Mouse (Mus musculus) gonadal fat pad, adult 2 months (tissue): ENCODE results near the gene Parp8. TPM values are rescaled to one million over a fixed set of nuclear protein-coding genes. Genes with fewer than 3 reads are reported as not detected.

Experiments
- DNase-seq: peaks from one replicate; pipeline ENCODE4 v3.0.0-alpha.2; 2012; ENCODE audit warnings: low read depth
- polyA plus RNA-seq: library from polyadenylated mRNA; depleted of rRNA; stranded (reverse); fragments of >200 nt; gene quantifications from 2 replicates; pipeline ENCODE4 v1.2.3, GENCODE M21; 2012; rRNA removed

Gene Parp8
- polyA plus RNA-seq: 15.3 TPM in 2 replicates

DNA sequence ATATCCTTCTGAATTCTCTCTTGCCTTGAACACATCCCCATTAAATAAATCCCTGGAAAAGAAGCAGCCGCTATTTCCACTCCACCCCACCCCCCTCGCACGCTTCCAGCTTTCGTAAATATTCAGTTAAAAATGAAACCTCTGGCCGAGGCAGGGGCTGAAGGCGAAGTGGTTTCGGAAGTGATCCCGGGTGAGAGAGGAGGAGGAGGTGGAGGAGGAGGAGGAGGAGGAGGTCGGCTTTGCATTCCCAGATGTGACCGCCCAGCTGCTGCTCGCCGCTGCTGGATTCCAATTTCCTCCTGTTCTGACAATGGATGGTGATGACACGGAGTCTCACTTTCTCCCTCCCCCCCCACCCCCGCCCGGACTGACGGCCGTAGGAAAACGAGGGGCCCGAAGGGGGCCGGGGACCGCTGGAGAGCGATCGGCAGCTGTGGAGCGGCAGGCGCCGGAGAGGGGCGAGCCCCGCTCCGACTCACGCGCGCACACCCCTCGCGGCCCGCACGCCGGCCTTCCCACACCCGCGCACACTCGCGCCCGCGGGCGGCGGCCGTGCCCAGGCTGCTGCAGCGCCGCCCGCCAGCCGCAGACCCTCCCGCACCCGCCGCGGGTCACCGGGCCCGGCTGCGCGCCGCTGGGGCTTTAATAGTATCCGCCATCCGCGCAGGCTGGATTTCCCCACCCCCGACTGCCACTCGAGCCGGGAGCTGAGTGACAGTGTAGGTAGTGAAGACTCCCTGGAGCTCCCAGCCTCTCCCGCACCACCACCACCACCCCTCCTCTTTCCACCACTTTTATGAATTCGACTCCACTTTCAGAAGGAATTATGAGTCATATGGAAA, at the start of gene Parp8:
Parp8 (minus strand) TSS at position 312 of the 842 bp plus-strand sequence.
- DNase-seq: no peak

DNA sequence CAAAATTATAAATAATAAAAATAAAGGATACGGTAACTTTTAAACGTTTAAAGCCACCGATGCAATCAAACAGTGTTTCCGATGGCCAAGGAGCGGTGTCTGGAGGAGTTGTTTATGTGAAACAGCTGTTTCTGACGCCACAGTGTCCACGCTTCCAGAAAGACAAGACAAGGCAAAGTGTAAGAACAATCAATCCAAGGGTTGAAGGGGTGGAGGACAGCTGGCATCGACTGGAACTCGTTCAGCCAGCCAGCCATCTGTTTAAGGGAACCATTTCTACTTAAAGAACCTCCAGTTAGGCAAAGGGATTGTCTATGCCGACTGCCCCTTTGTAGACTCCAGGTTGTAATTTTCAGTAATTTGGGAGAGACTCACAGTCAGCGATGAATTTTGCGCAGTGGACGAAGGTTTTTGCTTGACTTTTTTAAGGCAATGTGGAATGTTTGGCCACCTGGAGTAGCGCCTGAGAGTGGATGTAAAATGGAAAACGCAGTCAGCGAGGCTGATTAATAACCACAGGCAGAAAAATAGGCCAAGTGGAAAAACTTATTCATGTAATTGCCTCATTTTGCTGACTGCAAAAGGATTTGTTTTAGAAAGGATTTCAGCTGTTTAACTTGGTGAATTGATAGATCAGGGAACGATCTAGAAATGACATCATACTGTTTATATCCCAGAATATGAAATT, 37.4 kb upstream of the Parp8 start:
- no peak for DNase-seq

DNA sequence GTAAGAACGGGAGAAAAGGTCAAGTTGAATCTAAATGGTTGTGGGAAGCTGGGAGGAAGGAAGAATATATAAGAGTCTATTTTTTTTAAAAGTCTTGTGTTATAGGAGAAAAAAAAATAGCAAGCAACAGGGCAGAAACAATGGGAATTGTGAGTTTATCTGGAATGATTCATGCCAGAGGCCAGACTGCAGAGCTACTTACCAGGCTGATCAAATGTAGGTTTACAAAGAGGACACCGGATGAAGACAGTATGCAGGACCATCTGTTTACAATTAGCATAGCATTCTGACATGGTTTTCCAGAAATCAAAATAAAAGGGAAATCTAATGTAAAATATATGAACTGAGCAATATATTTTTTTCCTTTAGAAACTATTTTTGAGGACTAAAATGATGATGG, 31.1 kb upstream of the Parp8 start:
- DNase-seq: no peak

DNA sequence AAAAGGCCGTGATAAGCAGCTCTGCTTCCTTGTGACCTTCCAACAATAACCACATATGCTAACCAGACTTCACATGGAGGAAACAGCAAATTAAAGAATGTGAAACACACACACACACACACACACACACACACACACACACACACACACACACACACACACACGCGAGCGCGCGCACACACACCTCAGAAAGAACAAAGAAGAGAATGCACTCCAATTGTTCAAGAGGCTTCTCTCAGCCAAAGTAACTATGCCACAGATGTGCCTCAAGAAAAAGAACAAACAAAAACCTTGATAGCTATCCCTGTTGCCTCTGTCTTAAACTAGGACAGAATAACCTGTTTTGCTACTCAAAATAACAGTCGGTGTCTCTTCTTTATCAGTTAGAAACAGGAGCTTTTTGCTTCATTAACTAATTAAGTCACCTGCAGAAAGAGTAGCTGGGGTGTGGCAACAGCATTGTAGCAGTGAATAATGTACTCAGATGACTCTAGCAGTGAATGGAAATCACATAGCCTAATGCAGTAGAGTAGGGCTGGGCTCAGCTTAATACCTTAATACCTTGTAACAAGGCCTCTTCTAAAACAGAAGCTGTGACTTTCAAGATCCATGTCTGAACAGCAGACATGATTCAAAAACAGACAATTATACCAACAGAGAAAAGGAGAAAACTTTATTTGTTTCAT, 29.6 kb upstream of the Parp8 start:
- no peak for DNase-seq

- no peak for DNase-seq
These were observed 27.4 kb upstream of the Parp8 start for GRCm38 (mm10) chr13:117052748-117053147.

DNA sequence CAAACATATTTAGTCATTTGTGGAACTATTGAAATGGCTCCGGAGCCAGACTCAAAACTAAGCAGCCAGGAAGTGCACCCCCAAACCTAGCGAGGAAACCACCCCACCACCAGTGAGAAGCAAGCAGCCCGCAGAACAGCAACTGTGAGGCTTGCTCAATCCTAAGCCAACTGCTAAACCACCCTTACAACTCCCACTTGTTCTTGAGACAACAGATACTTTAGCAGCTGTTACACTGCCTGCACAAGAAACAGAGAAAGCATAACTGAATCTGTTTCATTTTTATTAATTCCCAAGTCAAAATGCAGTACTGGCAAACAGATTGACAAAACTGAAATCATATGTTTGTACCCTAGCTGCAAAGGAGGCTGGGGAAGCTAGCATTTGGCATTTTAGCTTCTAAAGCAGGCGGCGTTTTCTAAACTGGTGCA, 23.2 kb upstream of the Parp8 start:
- DNase-seq: no peak

DNA sequence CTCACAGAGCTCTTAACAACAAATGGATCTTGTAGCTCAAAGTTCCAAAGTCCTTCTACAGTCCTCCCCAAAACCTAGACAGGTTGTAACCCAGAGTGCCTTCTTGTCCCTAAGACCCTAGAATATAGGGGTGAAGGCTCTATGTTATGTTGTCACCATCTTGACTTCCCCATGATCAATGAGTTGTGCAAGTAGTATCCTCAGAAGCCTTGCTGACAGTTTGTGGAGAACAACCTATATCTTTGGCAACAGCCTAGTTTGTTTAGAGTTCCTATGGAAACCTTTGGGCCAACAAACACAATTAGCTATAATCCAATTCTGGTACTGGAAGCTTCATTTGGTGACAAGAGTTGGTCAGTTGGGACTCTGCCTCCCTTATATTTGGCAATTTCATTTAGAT, 18.2 kb upstream of the Parp8 start:
- no peak for DNase-seq

GRCm38 (mm10) chr13:117041021-117041420, 15.7 kb upstream of the Parp8 start:
- DNase-seq: no peak

- no peak for DNase-seq
These were observed 10.9 kb upstream of the Parp8 start for GRCm38 (mm10) chr13:117036277-117036676.

DNA sequence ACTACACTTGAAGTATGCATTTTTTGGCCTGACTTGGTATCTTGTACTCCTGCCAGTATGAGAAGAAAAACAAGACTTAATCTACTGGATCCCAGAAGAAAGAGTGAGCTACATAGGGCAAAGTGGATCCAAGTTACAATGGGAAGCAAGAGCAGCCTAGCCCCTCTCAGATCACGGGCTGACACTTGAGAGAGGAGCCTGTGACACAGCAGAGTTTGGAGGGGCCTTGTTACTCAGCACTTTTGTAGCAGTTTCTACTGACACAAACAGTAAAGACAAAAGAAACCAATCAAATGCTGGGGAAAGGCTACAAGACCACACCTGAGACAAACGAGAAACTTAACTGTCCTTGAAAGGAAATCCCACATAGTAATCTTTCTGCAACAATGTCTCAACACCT, 9.8 kb upstream of the Parp8 start:
- no peak for DNase-seq

GRCm38 (mm10) chr13:117034676-117035075, 9.3 kb upstream of the Parp8 start:
- DNase-seq: no peak

GRCm38 (mm10) chr13:117033676-117034308, 8.5 kb upstream of the Parp8 start:
- no peak for DNase-seq

- DNase-seq: no peak
These were observed 7.1 kb upstream of the Parp8 start for GRCm38 (mm10) chr13:117032402-117032801.

- DNase-seq: peak; percentile 94
These were observed 6.2 kb upstream of the Parp8 start for GRCm38 (mm10) chr13:117031546-117031945.

DNA sequence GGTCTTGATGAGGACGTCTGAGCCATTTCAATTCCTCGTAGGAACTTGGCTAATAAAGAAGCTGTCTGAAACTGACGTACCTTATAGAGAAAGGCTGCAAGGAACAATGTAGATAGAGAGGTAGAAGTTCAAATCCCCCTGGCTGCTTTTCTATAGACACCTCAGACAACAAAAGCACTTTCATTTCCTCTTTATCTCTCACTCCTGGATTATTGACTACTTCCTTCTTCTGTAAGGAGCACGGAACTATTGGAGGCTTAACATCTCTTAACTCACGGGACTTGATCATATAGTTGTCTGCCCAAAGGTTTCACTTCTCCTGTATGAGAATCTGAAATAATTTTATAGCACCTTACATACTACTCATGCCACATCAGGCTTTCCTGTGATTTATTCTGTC, 2.9 kb upstream of the Parp8 start:
- DNase-seq: no peak

DNA sequence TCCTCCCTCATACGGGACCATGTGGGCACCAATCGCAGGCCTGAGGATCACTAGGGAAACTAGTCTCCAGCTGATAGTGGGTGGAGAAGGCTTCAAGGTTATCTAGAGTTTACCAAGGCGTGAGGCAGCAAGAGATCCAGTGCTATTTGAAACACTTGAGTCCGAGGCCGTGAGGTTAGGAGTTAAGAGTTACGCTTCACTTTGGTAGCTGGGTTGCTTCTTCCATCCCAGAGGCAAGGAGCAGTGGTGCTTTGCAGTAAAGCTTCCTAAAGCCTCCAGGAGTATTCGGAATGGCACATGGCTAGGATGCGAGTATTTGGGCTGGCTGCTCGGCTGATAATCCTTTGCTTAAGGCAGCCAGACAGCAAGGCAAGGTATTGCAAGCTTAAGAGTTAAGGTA, 2.0 kb upstream of the Parp8 start:
- DNase-seq: no peak

- no peak for DNase-seq
These were observed 991 bp upstream of the Parp8 start for GRCm38 (mm10) chr13:117026276-117026780.

DNA sequence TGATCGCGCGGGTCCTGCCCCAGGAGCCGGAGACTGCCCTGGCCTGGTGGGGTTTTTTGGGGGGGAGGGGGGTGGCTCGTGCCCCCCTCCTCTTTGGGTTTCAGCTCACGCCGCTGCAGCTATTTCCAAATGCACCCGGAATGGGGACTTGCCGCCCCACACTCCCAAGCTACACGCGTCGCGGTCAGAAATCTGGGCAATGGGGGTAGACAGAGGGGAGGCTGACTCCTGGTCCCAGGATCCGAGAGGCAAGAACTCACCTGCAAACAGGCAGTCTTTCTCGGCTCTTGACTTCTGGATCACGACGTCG, 466 bp downstream of the Parp8 start:
- no peak for DNase-seq

- DNase-seq: no peak
These were observed 1.0 kb downstream of the Parp8 start for GRCm38 (mm10) chr13:117024127-117024915.

DNA sequence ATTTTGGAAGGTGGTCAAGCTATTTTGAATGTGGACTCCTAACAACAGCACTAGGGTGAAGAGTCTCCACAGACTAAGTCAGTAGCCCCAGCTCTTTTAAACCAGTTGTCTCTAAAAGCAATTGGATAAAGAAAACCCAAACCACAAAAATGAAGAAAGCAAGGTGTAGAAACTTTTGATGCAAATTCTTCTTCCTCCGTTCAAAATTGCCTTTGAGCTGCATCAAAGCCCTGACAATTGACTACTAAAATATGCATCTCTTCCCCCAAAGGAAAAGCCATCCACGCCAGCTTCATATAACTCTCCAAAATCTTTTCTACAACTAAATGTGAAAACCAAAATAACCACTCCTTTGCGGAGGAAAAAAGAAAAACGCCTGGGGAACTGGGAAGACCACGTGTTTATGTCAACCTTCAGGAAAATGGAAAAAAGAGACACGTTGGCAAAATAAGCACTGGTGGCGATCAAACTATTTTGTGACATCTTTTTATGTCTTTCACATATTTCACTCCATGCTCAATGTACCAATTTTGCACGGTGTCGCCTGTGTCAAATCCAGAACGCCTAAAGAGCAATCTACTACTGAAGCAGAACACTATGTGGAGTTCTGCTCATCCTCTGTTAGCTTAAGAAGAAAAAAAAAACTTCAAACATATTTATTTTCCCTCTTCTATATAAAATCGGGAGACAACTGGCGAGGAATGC, 1.8 kb downstream of the Parp8 start:
- no peak for DNase-seq

DNA sequence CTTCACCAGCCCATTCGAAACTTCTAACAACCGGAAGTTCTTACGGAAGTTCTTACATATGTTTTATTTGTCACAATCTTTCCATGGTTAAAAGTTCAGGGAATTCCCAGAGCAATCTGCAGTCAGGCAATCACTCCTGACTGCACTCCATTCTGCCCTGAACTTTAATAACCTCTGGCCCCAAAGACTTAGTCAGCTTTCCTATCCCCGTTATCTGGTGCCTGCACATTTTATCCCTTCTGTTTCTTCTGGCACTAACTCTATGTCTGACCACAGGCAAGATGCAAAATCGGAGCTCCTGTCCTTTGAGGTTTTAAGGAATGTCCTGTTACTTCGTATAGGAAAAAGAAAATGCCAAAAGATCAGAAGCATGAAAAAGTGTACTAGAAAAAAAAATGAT, 4.7 kb downstream of the Parp8 start:
- DNase-seq: no peak
